Mouse (Mus musculus): ENCODE measurements at regions not wholly inside any gene's neighbourhood (a gene's known extent, or its start where the extent isn't known, plus 50 kb on each side); places are given as distances from the start of the nearest gene placed in this dataset.

- in situ Hi-C loops (cut with MboI; ENCODE audit: low pct_unique_long_range_greater_than_20kb in 1 of 2, low sequenced_read_pairs in 2 of 2, unreplicated experiment in 1 of 2), result no loop called here
Observed at GRCm38 (mm10) chr10:106113083-106113482, 271.9 kb upstream of the Mettl25 start.

- in situ Hi-C loops (cut with MboI; ENCODE audit: low pct_unique_long_range_greater_than_20kb in 1 of 2, low sequenced_read_pairs in 2 of 2, unreplicated experiment in 1 of 2), result no loop called here
Observed at GRCm38 (mm10) chr10:106114743-106115486, 273.7 kb upstream of the Mettl25 start.

- in situ Hi-C loops (cut with MboI; ENCODE audit: low pct_unique_long_range_greater_than_20kb in 1 of 2, low sequenced_read_pairs in 2 of 2, unreplicated experiment in 1 of 2), result no loop called here
Observed at GRCm38 (mm10) chr10:106121826-106122225, 280.6 kb upstream of the Mettl25 start.

DNA sequence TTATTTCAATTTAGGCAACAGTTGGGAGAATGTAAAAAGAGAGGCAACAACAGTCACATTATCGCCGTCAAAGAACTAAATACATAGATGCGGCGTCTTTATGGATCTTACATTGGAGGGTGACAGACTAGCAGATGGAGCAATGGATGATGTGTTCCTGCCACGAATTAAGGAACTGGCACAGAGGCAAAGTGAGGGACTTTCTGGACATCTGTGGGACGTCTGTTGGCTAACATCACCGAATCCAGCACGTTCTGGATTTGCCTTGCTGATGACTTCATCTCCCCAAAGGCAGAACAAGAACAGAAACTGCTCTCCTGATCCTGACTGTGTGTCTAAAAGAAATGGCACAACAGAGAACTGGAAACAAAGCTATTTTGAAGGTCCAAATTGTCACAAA is 281.8 kb upstream of the Mettl25 start:
- in situ Hi-C loops (cut with MboI; ENCODE audit: low pct_unique_long_range_greater_than_20kb in 1 of 2, low sequenced_read_pairs in 2 of 2, unreplicated experiment in 1 of 2), result no loop called here

DNA sequence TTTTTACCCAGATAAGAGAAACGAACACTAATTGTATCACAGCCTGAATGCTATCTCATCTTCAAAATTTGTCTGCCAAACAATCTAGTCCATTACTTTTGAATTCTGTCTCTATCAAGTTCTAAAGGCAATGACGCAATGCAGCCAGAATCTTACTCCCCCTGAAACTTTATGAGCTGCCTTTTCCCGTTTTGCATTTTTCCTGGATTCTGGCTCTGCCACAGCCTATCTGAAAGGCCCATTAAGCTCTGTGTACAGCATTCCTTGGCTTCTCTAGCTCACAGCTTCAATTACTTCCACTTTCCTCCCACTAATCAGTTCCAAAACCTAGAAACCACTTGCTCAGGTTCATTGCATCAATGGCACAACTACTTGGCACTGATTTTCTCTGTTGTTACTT is 298.0 kb upstream of the Ppfia2 start:
- in situ Hi-C loops (cut with MboI; ENCODE audit: low pct_unique_long_range_greater_than_20kb in 1 of 2, low sequenced_read_pairs in 2 of 2, unreplicated experiment in 1 of 2), result no loop called here

- in situ Hi-C loops (cut with MboI; ENCODE audit: low pct_unique_long_range_greater_than_20kb in 1 of 2, low sequenced_read_pairs in 2 of 2, unreplicated experiment in 1 of 2), result no loop called here
Observed at GRCm38 (mm10) chr10:106174433-106174832, 295.7 kb upstream of the Ppfia2 start.

GRCm38 (mm10) chr10:106179651-106180050 is 290.5 kb upstream of the Ppfia2 start:
- in situ Hi-C loops (cut with MboI; ENCODE audit: low pct_unique_long_range_greater_than_20kb in 1 of 2, low sequenced_read_pairs in 2 of 2, unreplicated experiment in 1 of 2), result no loop called here

DNA sequence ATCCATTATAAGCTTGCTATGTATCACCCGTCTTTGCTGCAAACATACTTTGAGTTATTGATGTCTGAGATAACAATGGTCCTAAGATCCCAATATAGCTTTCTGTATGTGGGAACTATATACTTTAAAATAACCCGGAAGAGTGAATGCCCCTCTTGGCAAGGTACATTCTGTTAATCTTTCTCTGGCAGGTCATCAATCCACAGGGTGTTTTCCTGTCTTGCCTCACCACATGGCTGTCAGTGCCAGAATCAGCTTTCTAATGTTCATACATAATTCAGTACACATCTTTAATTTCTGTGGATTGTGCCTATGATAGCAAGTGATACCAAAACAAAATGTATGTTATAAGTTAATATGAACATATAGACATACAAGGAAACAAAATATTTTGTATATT is 267.6 kb upstream of the Ppfia2 start:
- in situ Hi-C loops (cut with MboI; ENCODE audit: low pct_unique_long_range_greater_than_20kb in 1 of 2, low sequenced_read_pairs in 2 of 2, unreplicated experiment in 1 of 2), result no loop called here

DNA sequence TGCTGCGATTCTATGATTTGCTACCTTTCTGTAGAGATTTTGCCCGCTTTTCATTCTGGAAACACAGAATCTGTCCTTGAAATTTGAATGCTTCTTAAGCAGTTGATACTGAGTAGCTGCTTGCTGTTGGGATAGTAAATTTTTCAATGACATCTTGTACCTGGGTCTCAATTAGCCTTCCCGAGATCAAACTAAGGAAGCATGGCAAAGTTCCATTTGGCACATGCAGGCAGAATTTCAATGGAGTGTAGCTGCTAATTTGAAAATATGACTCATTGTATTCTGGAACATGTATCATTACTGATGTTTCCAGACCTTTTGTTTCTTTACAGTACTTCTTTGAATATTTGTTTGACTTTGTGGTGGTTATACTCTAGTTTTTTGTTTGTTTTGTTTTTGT is 245.9 kb upstream of the Ppfia2 start:
- in situ Hi-C loops (cut with MboI; ENCODE audit: low pct_unique_long_range_greater_than_20kb in 1 of 2, low sequenced_read_pairs in 2 of 2, unreplicated experiment in 1 of 2), result no loop called here

- in situ Hi-C loops (cut with MboI; ENCODE audit: low pct_unique_long_range_greater_than_20kb in 1 of 2, low sequenced_read_pairs in 2 of 2, unreplicated experiment in 1 of 2), result no loop called here
Observed at GRCm38 (mm10) chr10:106242180-106242579, 228.0 kb upstream of the Ppfia2 start.

GRCm38 (mm10) chr10:106254106-106254505 is 216.0 kb upstream of the Ppfia2 start:
- in situ Hi-C loops (cut with MboI; ENCODE audit: low pct_unique_long_range_greater_than_20kb in 1 of 2, low sequenced_read_pairs in 2 of 2, unreplicated experiment in 1 of 2), result no loop called here

- in situ Hi-C loops (cut with MboI; ENCODE audit: low pct_unique_long_range_greater_than_20kb in 1 of 2, low sequenced_read_pairs in 2 of 2, unreplicated experiment in 1 of 2), result no loop called here
Observed at GRCm38 (mm10) chr10:106259811-106260210, 210.3 kb upstream of the Ppfia2 start.

DNA sequence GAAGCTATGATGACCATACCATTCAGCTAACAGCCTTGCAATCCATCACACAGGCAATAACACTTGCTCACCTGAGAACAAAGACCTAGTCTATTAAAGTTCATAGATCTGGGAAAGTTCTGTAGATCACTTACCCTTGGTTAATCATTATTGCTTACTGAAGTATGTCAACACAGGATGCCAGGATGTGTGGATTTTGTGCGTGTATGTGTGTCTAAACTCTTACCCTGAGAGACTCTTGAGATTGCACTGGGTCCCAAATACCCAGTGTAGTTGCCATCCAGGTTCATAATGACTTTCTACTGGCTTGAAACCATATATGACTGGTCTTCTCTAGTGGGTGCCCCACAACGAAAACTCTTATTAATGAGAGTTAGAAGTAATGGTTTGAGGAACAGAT is 196.8 kb upstream of the Ppfia2 start:
- in situ Hi-C loops (cut with MboI; ENCODE audit: low pct_unique_long_range_greater_than_20kb in 1 of 2, low sequenced_read_pairs in 2 of 2, unreplicated experiment in 1 of 2), result no loop called here

- in situ Hi-C loops (cut with MboI; ENCODE audit: low pct_unique_long_range_greater_than_20kb in 1 of 2, low sequenced_read_pairs in 2 of 2, unreplicated experiment in 1 of 2), result no loop called here
Observed at GRCm38 (mm10) chr10:106289951-106290350, 180.2 kb upstream of the Ppfia2 start.

GRCm38 (mm10) chr10:106290736-106291135 is 179.4 kb upstream of the Ppfia2 start:
- in situ Hi-C loops (cut with MboI; ENCODE audit: low pct_unique_long_range_greater_than_20kb in 1 of 2, low sequenced_read_pairs in 2 of 2, unreplicated experiment in 1 of 2), result no loop called here

- in situ Hi-C loops (cut with MboI; ENCODE audit: low pct_unique_long_range_greater_than_20kb in 1 of 2, low sequenced_read_pairs in 2 of 2, unreplicated experiment in 1 of 2), result no loop called here
Observed at GRCm38 (mm10) chr10:106295501-106295900, 174.6 kb upstream of the Ppfia2 start.

GRCm38 (mm10) chr10:106335166-106335565 is 135.0 kb upstream of the Ppfia2 start:
- in situ Hi-C loops (cut with MboI; ENCODE audit: low pct_unique_long_range_greater_than_20kb in 1 of 2, low sequenced_read_pairs in 2 of 2, unreplicated experiment in 1 of 2), result no loop called here

DNA sequence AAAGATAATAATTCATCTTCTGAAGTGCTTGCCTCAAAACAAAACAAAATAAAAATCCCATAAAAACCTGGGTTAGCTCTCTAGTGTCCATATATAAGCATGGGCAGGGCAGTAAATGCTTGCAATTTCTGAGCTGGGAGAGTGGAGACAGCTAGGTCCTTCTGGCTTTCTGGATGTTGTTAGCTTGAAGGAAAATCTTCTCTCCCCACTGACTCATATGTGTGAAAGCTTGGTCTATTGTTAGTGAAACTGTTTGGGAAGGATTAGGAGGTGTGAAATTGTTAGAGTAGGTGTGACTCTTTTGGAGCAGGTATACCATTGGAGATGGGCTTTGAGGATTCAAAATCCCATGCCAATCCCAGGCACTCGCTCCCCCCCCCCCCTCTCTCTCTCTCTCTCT is 118.5 kb upstream of the Ppfia2 start:
- in situ Hi-C loops (cut with MboI; ENCODE audit: low pct_unique_long_range_greater_than_20kb in 1 of 2, low sequenced_read_pairs in 2 of 2, unreplicated experiment in 1 of 2), result loop anchor here in 1 of 2 experiments (25.0 kb wide), 1 partner anchor 236 kb away; no protein-coding TSS in a partner anchor

GRCm38 (mm10) chr10:106375653-106376052 is 94.5 kb upstream of the Ppfia2 start:
- in situ Hi-C loops (cut with MboI; ENCODE audit: low pct_unique_long_range_greater_than_20kb in 1 of 2, low sequenced_read_pairs in 2 of 2, unreplicated experiment in 1 of 2), result no loop called here

- in situ Hi-C loops (cut with MboI; ENCODE audit: low pct_unique_long_range_greater_than_20kb in 1 of 2, low sequenced_read_pairs in 2 of 2, unreplicated experiment in 1 of 2), result no loop called here
Observed at GRCm38 (mm10) chr10:106376161-106376560, 94.0 kb upstream of the Ppfia2 start.

Measured in mouse embryonic stem cell (cell line).